Mouse (Mus musculus) heart, embryonic 11.5 days (tissue): ENCODE measurements around the gene Gnao1. TPM values are rescaled to one million over a fixed set of nuclear protein-coding genes. Genes with fewer than 3 reads are reported as not detected.
A peak's percentile ranks its signal among the peaks of the same experiment; 100 is the strongest.

Source experiments
- ATAC-seq: fragments of 200-750 bp; cut with Nextera tagmentation; replicated peaks from 2 replicates; pipeline ENCODE4 v1.8.0; 2017; ENCODE audit warnings: moderate library complexity; ENCODE audit not compliant: insufficient number of reproducible peaks, low FRiP score, low TSS enrichment
- H3K27ac ChIP-seq: fragments of 300-500 bp; sonication (generic); 2 replicates; pipeline ENCODE4 v1.5.1; 2014; ENCODE audit warnings: mild to moderate bottlenecking, low read depth, low read length
- H3K27me3 ChIP-seq: fragments of 300-500 bp; sonication (generic); 2 replicates; pipeline ENCODE4 v1.6.1; 2014; ENCODE audit warnings: mild to moderate bottlenecking, low read length, mixed read lengths; ENCODE audit not compliant: control insufficient read depth, insufficient read depth
- H3K36me3 ChIP-seq: fragments of 300-500 bp; sonication (generic); 2 replicates; pipeline ENCODE4 v1.6.1; 2014; ENCODE audit warnings: mild to moderate bottlenecking, low read length, moderate library complexity, mixed read lengths; ENCODE audit not compliant: control insufficient read depth, insufficient read depth
- H3K4me1 ChIP-seq: fragments of 300-500 bp; sonication (generic); 2 replicates; pipeline ENCODE4 v1.6.1; 2014; ENCODE audit warnings: low read length; ENCODE audit not compliant: control insufficient read depth, insufficient read depth
- H3K4me2 ChIP-seq: fragments of 300-500 bp; sonication (generic); 2 replicates; pipeline ENCODE4 v1.6.1; 2014; ENCODE audit warnings: mild to moderate bottlenecking, moderate library complexity
- H3K4me3 ChIP-seq: fragments of 300-500 bp; sonication (generic); 2 replicates; pipeline ENCODE4 v1.5.1; 2014; ENCODE audit warnings: low read depth, low read length
- H3K9ac ChIP-seq: fragments of 300-500 bp; sonication (generic); 2 replicates; pipeline ENCODE4 v1.6.1; 2014; ENCODE audit warnings: mild to moderate bottlenecking, low read depth, low read length, moderate library complexity
- H3K9me3 ChIP-seq: fragments of 300-500 bp; sonication (generic); replicated peaks from 2 replicates; pipeline ENCODE4 v1.6.1; 2016; ENCODE audit warnings: low read length; ENCODE audit not compliant: control insufficient read depth
- WGBS: fragments of 180-500 bp; shearing (Covaris S2); extraction: QIAGEN DNeasy Blood & Tissue Kit; methylation state at CpG from one replicate; pipeline ENCODE4 v1.1.7; 2014; ENCODE audit not compliant: insufficient replicate concordance; 5-methylcytosine and 5-hydroxymethylcytosine counted together
- polyA plus RNA-seq: library from polyadenylated mRNA; unstranded; fragments of >200 nt; fragmentation: Nextera tagmentation; extraction: Ambion mirVana; gene quantifications from 2 replicates; pipeline ENCODE4 v1.2.1, GENCODE M21; 2014

The Gnao1 gene
- polyA plus RNA-seq, 1 experiment from 2014 or later, result 13.9 TPM

DNA sequence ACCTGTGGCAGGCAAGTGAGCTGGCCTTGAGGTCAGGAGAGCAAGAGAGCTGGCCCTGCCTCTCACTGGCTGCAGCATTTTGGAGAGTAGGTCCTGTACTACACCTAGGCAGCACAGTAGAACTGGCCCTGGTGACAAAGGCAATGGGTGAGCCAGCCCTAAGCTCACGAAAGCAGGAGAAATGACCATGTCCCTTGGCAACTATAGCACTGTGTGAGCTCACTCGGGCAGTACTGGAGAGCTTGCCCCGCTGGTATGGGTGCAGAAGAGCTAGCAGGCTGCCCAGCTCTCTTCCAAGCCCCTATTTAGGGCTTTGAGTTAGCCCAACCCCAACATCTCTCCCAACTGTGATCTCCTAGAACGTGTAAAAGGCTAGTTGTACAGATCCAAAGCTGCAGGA is 68.6 kb downstream of the Gnao1 start:
- no peaks in the 10 kb centered on the region for H3K27me3 ChIP-seq
- no peak overlapping the region for H3K4me2 ChIP-seq
- no peak for ATAC-seq
- peaks cover 6% of the 10 kb centered on the region; the same call in 1 of the 2 replicates for H3K4me1 ChIP-seq
- no peaks in the 10 kb centered on the region for H3K36me3 ChIP-seq
- WGBS, result 77% methylated on average over 4 of the region's 4 CpGs
- H3K4me3 ChIP-seq, result no peak overlapping the region
- no peaks in the 10 kb centered on the region for H3K9me3 ChIP-seq
- no peak overlapping the region for H3K9ac ChIP-seq
- H3K27ac ChIP-seq, result no peak overlapping the region

DNA sequence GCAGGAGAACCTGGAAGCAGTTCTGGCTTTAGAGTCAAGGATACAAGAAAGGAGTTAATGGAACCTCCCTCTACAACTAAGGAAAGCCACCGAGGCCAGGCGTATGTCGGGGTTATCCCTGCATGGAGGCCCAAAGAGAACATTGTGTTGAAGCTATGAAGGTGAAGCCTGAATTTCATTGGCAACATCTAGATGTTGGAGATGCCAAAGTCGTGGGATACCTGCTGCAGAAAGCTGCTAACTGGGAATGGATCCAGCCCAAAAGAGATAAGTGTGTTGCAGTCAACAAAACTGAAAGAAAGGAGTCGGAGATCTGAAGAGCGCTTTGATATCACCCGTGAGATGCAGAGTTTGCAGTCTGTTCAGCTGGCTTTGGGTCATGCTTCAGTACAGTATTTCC is 70.2 kb downstream of the Gnao1 start:
- no peak for ATAC-seq
- H3K9ac ChIP-seq, result no peak overlapping the region

DNA sequence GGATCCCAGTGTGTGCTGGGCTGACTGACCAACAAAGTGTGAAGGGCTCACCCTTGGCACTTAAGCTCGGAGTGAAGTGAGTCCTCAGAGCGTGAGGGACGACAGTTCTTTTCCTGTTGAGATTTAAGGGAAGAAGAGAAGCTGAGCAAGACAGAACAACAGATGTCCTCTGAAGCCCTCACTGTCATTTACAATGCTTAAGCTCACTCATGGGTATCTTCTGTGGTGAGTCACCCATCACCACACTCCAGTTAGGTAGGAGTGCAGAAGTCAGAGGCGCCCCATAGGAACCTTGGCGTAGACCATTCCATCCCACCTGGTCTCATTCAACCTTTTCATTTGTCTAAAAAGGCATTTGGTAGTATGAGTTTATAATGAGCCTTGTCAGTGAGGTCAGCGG is 71.6 kb downstream of the Gnao1 start:
- H3K36me3 ChIP-seq, result no peaks in the 10 kb centered on the region
- H3K27me3 ChIP-seq, result no peaks in the 10 kb centered on the region
- no peak overlapping the region for H3K9ac ChIP-seq
- no peak for ATAC-seq
- peaks cover 6% of the 10 kb centered on the region; the same call in 1 of the 2 replicates for H3K4me1 ChIP-seq
- no peak overlapping the region for H3K4me3 ChIP-seq
- no peak overlapping the region for H3K27ac ChIP-seq
- no peaks in the 10 kb centered on the region for H3K9me3 ChIP-seq
- 79% methylated on average over 6 of the region's 6 CpGs for WGBS
- no peak overlapping the region for H3K4me2 ChIP-seq

More for the DNA sequence above, 70.2 kb downstream of the Gnao1 start:
- no peak overlapping the region for H3K4me3 ChIP-seq
- WGBS, result 84% methylated on average over 7 of the region's 7 CpGs
- no peaks in the 10 kb centered on the region for H3K9me3 ChIP-seq
- H3K36me3 ChIP-seq, result no peaks in the 10 kb centered on the region
- no peak overlapping the region for H3K4me2 ChIP-seq
- H3K27ac ChIP-seq, result no peak overlapping the region
- H3K4me1 ChIP-seq, result peaks cover 6% of the 10 kb centered on the region; the same call in 1 of the 2 replicates
- H3K27me3 ChIP-seq, result no peaks in the 10 kb centered on the region

DNA sequence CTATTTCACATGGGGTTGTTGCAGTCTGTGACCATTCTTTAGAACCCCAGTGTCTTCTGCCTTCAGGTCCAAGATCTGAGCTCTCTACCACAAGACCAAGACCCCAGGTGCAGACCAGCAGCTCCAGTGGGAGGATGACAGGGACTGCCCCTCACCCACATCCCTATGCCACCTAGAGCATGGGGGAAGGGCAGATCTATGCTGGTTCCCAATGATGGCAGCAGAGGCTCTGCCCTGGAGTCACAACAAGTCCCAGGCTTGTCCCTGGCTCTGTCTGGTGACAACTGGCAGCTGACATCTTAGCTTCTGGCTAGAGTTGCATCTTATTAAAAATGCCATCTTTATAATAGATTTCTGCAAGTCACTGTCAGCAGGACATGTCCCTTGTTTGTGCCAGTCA is 73.5 kb downstream of the Gnao1 start:
- ATAC-seq, result no peak

DNA sequence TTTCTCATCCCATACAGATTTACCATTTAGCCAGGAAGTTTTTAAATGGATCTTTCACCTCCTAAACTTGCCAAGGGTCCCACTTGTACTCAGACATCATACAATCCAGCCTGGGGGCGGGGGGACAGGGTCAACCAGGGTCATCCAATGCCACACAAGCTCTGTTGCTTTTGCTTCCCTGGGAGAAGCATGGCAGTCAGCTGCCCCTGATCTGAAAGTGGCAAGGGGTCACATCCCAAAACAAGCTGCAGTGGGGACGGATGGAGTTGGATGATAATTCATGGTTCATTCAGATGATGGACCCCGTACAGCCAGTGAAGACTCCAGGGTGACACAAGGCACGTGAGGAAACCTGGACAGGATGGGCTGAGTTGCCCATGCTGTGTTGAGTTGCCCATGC is 74.0 kb downstream of the Gnao1 start:
- no peak overlapping the region for H3K4me3 ChIP-seq
- H3K36me3 ChIP-seq, result no peaks in the 10 kb centered on the region
- no peak overlapping the region for H3K27ac ChIP-seq
- H3K4me1 ChIP-seq, result peaks cover 10% of the 10 kb centered on the region; the same call in 1 of the 2 replicates
- no peaks in the 10 kb centered on the region for H3K27me3 ChIP-seq
- no peak overlapping the region for H3K4me2 ChIP-seq
- WGBS, result 78% methylated on average over 4 of the region's 4 CpGs
- no peak for ATAC-seq
- H3K9ac ChIP-seq, result no peak overlapping the region
- H3K9me3 ChIP-seq, result no peaks in the 10 kb centered on the region

More for the DNA sequence above, 73.5 kb downstream of the Gnao1 start:
- Histone ChIP-seq H3K9ac (no peak overlapping the region), H3K36me3 (no peaks in the 10 kb centered on the region), H3K27ac (no peak overlapping the region), H3K4me2 (no peak overlapping the region), H3K4me1 (peaks cover 6% of the 10 kb centered on the region; the same call in 1 of the 2 replicates), H3K4me3 (no peak overlapping the region), H3K9me3 (no peaks in the 10 kb centered on the region), H3K27me3 (no peaks in the 10 kb centered on the region)

DNA sequence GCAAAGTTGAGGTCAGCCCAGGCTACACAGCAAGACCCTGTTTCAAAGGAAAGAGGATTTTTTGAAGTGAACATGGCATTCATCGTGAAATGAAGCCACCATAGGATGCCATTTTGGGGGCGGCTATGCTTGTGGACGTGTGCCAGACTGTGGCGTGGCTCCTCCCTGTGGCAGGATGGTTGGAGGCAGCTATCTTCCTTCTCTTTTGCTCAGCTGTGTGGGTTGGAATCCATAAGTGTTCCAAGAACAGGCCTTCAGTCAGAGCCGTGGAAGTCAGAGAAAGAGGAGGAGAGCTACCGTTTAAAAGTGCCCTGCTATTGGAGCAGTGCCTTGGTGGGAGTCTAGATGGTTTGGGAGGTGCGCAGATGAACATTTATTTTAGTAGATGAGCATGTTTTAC is 74.5 kb downstream of the Gnao1 start:
- no peak for ATAC-seq
- Histone ChIP-seq H3K9me3 (no peaks in the 10 kb centered on the region), H3K4me1 (peaks cover 16% of the 10 kb centered on the region; the same call in 1 of the 2 replicates), H3K4me3 (no peak overlapping the region), H3K27me3 (no peaks in the 10 kb centered on the region), H3K27ac (no peak overlapping the region), H3K36me3 (no peaks in the 10 kb centered on the region), H3K4me2 (no peak overlapping the region), H3K9ac (no peak overlapping the region)
- 80% methylated on average over 7 of the region's 7 CpGs for WGBS

DNA sequence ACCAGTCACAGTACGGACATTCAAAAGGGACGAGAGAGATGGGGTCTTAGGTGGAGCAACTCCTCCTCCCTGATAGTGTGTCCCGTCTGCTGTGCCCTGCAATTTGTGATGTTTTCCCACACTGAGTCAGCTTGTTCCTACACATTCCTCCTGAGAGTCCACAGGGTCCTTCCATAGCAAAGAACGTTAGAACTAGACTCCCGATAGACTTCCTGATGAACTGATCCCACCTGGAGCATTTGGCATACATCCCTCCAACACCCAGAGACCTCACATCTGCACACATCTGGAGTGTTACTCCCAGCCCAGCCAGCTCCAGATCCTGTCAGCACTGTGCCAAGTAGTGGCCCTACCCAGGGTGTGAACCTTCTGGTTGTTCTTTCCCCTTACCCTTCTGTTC is 76.4 kb downstream of the Gnao1 start:
- Histone ChIP-seq H3K4me1 (peaks cover 26% of the 10 kb centered on the region), H3K9ac (no peak overlapping the region), H3K4me2 (no peak overlapping the region), H3K27me3 (no peaks in the 10 kb centered on the region), H3K4me3 (no peak overlapping the region), H3K9me3 (no peaks in the 10 kb centered on the region), H3K36me3 (no peaks in the 10 kb centered on the region), H3K27ac (no peak overlapping the region)
- no peak for ATAC-seq
- WGBS, result 82% methylated on average over 5 of the region's 5 CpGs

DNA sequence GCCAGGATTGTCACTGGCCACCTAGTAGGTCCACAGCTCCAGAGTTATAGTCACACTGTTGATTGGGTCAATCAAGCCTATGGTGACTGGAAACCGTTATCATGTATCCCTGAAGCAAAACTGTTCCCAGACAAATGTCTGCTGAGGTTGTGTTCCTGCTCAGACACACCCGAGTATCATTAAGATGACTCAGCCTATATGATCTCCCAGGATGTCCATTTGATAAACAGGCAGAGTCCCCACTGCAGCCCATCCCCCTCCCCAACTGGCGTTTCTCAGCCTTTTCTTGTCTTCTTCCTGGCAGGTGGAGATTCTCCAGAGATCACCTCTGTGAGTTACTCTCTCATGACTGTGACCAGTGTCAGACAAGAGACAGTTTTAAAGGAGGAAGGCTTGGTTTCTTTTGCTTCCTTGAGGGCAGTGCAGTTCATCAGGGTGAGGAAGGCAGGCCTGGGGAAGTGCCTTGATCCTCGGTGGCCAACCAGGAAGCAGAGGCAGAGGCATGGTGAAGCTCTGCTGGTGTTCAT is 78.4 kb downstream of the Gnao1 start:
- ATAC-seq, result no peak
- Histone ChIP-seq H3K4me3 (no peak overlapping the region), H3K27ac (peak overlapping the region; percentile 79), H3K4me1 (peaks cover 22% of the 10 kb centered on the region), H3K4me2 (no peak overlapping the region), H3K9ac (no peak overlapping the region), H3K27me3 (no peaks in the 10 kb centered on the region), H3K9me3 (no peaks in the 10 kb centered on the region), H3K36me3 (no peaks in the 10 kb centered on the region)
- whole genome bisulfite sequencing, result 39% methylated on average over 4 of the region's 4 CpGs

DNA sequence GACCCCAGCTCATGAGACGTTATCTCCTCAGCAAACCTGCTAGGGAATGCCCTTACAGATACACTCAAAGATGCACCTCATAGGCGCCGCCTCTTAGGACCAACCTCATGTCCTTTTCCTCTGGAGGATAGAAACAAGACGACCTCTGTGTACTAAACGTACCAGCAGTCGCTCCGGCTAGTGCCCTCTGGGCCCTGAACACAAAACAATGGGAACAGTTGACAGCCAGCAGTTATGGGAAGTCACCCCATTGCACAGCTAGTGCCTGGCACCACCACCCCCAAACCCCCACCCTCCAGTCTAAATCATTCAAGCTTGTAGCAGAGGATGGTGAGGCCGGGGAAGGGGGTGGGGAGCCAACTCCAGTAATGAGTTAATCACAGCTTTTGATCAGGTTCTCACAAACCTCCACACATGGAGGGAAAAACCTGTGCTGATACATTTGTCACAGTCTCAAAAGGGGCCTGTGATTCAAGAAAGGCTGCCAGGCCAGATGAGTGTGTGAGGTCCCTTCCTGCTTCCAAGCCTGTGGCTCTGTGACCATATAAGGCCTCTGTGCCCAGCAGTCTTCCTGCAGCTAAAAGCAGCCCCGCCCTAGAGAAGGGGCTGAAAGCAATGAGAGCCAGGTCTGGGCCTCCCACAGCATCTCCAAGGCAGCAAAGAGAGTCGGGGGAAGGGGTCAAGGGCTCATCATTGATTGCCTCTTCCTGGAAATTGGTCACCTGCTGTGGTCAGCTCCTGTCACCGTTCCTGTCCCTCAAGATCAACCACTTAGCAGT is 79.1 kb downstream of the Gnao1 start:
- ATAC-seq, result peak; percentile 59
- no peak overlapping the region for H3K9ac ChIP-seq

More for the DNA sequence above, 79.1 kb downstream of the Gnao1 start:
- 47% methylated on average over 11 of the region's 11 CpGs for WGBS
- Histone ChIP-seq H3K27me3 (no peaks in the 10 kb centered on the region), H3K36me3 (no peaks in the 10 kb centered on the region), H3K4me1 (peaks cover 19% of the 10 kb centered on the region), H3K4me3 (no peak overlapping the region), H3K9me3 (no peaks in the 10 kb centered on the region), H3K27ac (peak overlapping the region; percentile 79), H3K4me2 (no peak overlapping the region)
